Mouse (Mus musculus): ENCODE data around the gene Scamp4. TPM values are rescaled to one million over a fixed set of nuclear protein-coding genes. Genes with fewer than 3 reads are reported as not detected.

Scamp4 gene
- polyA plus RNA-seq (2012; rRNA removed): 63.2 and 63.9 TPM in 2 replicates

DNA sequence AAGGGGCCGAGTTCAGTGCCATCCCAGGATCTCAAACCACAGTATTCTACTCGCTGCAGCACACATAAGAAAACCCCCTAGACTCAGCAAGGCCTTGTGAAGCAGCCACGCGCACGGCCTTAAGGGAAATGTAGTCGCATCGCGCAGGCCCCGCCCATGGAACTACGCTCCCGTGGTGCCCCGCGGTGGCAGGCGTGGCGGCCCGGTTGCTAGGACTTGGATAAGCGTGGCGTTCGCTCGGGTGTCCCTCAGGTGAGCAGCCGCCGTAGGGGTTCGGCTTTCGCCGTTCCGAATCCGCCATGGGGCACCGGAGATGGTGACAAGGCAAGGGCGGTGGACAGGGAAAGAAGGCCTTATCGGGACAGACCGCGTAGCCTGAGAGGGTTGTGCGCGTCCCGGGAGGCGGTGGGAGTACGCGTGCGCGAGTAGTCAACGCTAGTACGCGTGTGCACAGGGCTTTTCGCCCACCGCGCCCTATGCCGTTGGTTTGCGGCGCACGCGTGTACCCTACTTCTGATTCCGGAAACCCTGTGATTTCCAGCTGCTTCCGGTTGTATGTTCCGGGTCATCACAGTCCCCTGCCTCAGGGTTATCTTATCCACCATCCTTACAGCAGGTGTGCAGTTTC lies at the start of gene Scamp4, which contains the start of gene Adat3:
Gene Scamp4, plus strand, starts transcription at position 175 of the 628 bp plus-strand sequence.
Gene Adat3, plus strand, starts transcription at position 183 of the 628 bp plus-strand sequence.
- TF ChIP-seq CTCF (IDR thresholded peaks at IDR 0.05; ENCODE audit: extremely low read depth, insufficient read depth, low read length) (no peak), POLR2A (IDR thresholded peaks at IDR 0.05; ENCODE audit: extremely low read depth, insufficient read depth, low read length) (peak; percentile 62)
- Histone ChIP-seq H3K4me1 (ENCODE audit: control insufficient read depth, insufficient read depth, low read length) (no peaks in the 10 kb centered on the region; the same call in 1 of the 2 replicates), H3K4me3 (ENCODE audit: insufficient read depth, low read length) (peak within 1 kb of the TSS; percentile 58), H3K27ac (ENCODE audit: insufficient read depth, low read length) (peak within 1 kb of the TSS; percentile 81)

DNA sequence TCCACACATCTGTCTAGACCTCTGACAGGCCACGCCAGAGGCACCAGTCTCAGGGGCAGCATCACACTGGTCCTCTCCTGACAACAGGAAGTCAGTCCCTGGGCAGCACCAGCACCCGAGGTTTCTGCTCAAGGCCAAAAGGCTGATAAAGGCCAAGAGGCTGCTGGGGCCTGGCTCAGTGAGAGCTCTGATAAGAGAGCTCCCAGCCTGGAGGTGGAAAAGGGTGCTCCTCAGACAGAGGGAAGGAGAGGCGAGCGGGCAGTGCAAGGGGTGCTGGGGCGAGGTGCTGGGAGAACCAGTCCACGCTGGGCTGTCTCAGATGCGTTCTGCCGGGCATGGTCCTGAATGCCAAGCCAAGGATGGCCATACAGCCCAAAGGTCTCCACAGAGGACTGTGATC lies 49.1 kb upstream of the Scamp4 start:
- TF ChIP-seq POLR2A (IDR thresholded peaks at IDR 0.05; ENCODE audit: extremely low read depth, insufficient read depth, low read length): no peak
- TF ChIP-seq CTCF (IDR thresholded peaks at IDR 0.05; ENCODE audit: extremely low read depth, insufficient read depth, low read length): no peak
- no peak overlapping the region for H3K27ac ChIP-seq (ENCODE audit: insufficient read depth, low read length)
- no peak overlapping the region for H3K4me3 ChIP-seq (ENCODE audit: insufficient read depth, low read length)
- no peaks in the 10 kb centered on the region; the same call in 1 of the 2 replicates for H3K4me1 ChIP-seq (ENCODE audit: control insufficient read depth, insufficient read depth, low read length)

DNA sequence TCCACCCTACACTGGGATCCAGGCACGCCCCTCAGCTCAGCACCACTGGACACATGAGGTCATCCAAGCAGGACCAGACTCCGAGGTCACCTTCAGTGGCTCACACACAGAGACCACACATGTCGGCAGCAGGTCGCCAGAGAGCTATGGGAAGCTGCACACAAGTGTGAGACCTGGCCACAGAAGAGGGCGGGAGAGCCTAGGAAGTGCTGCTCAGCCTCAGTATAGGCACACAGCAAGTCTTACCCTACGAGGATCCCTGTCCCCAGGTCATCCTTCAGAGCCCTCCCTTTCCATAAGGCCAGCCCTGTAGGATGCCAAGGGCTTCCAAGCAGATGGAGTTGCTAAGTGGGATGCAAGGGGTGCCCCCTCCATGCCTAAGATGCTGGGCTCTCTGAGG lies 48.7 kb upstream of the Scamp4 start:
- TF ChIP-seq POLR2A (IDR thresholded peaks at IDR 0.05; ENCODE audit: extremely low read depth, insufficient read depth, low read length) (no peak), CTCF (IDR thresholded peaks at IDR 0.05; ENCODE audit: extremely low read depth, insufficient read depth, low read length) (no peak)
- H3K4me1 ChIP-seq (ENCODE audit: control insufficient read depth, insufficient read depth, low read length): no peaks in the 10 kb centered on the region; the same call in 1 of the 2 replicates

DNA sequence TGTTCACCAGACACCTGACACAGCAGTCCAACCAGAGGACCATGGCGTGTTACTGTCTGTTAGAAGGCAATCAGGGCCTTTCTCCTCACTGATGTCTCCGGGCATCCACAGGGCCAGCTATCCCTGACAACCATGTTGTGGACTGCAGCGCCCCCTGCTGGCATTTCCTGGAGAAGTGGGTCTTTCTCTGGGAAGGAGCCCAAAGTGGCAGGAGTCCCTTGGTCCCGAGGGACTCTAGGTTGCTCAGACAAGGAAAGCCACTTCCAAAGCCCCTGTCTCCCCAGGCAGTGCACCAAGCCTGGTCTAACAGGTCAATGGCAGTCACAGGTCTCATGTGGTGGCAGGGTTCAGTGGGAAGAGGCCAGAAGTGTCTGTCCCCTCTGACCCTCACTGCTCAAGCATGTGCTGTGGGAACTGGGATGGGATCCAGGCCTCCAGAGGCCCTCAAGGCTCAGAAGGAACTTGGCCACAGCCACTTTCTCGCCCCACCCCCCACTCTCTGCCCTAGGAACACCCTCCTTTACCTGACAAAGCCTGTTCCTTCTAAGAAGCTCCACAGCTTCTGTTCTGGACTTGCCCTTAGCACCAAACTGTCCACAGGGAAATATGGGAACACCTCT lies 45.2 kb upstream of the Scamp4 start:
- H3K27ac ChIP-seq (ENCODE audit: insufficient read depth, low read length): no peak overlapping the region
- no peak overlapping the region for H3K4me3 ChIP-seq (ENCODE audit: insufficient read depth, low read length)
- peaks cover 4% of the 10 kb centered on the region for H3K4me1 ChIP-seq (ENCODE audit: control insufficient read depth, insufficient read depth, low read length)
- no peak for TF ChIP-seq POLR2A (IDR thresholded peaks at IDR 0.05; ENCODE audit: extremely low read depth, insufficient read depth, low read length)
- peak; percentile 69 for TF ChIP-seq CTCF (IDR thresholded peaks at IDR 0.05; ENCODE audit: extremely low read depth, insufficient read depth, low read length)

More for the DNA sequence above, 48.7 kb upstream of the Scamp4 start:
- Histone ChIP-seq H3K4me3 (ENCODE audit: insufficient read depth, low read length) (no peak overlapping the region), H3K27ac (ENCODE audit: insufficient read depth, low read length) (no peak overlapping the region)

DNA sequence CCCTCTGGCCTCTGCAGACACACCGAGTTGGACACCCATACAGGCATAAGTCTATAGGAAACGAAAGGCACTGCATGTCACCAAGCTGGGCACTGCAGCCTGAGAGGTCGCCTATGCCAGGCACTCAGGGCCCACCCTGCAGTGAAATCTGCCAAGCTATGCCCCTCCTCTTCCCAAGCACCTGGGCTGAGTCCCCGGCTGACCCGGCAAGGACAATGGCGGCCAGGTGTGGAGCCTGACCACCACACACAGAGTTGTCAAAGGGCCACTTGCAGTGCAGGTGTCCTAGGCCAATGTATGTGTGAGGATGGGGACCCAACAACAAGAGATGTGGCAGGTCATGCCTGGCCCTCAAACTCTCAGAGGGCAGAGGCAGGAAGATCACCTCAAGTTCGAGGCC lies 43.2 kb upstream of the Scamp4 start:
- no peak overlapping the region for H3K27ac ChIP-seq (ENCODE audit: insufficient read depth, low read length)
- TF ChIP-seq CTCF (IDR thresholded peaks at IDR 0.05; ENCODE audit: extremely low read depth, insufficient read depth, low read length): no peak
- no peak for TF ChIP-seq POLR2A (IDR thresholded peaks at IDR 0.05; ENCODE audit: extremely low read depth, insufficient read depth, low read length)
- peaks cover 4% of the 10 kb centered on the region for H3K4me1 ChIP-seq (ENCODE audit: control insufficient read depth, insufficient read depth, low read length)
- H3K4me3 ChIP-seq (ENCODE audit: insufficient read depth, low read length): no peak overlapping the region

DNA sequence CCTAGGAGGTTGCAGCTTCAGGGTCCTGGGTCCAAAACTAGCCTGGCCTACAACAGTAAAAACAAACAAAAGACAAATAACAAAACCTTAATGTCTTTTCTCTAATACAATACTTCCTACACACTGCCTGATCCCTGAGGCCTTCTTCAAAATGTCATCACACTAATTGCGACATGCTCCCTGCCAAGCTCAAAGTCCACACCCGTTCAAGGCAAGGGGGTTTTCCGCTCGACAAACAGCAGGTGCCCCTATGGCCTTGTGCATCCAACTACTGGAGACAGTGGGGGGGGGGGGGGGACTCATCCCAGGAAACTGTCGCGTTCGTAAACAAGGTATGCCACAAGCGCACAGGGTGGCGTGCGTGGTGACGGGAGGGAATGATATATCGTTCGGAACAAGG lies 42.1 kb upstream of the Scamp4 start:
- TF ChIP-seq POLR2A (IDR thresholded peaks at IDR 0.05; ENCODE audit: extremely low read depth, insufficient read depth, low read length): no peak
- no peak for TF ChIP-seq CTCF (IDR thresholded peaks at IDR 0.05; ENCODE audit: extremely low read depth, insufficient read depth, low read length)
- Histone ChIP-seq H3K27ac (ENCODE audit: insufficient read depth, low read length) (no peak overlapping the region), H3K4me3 (ENCODE audit: insufficient read depth, low read length) (peak overlapping the region; percentile 95), H3K4me1 (ENCODE audit: control insufficient read depth, insufficient read depth, low read length) (peaks cover 4% of the 10 kb centered on the region)

DNA sequence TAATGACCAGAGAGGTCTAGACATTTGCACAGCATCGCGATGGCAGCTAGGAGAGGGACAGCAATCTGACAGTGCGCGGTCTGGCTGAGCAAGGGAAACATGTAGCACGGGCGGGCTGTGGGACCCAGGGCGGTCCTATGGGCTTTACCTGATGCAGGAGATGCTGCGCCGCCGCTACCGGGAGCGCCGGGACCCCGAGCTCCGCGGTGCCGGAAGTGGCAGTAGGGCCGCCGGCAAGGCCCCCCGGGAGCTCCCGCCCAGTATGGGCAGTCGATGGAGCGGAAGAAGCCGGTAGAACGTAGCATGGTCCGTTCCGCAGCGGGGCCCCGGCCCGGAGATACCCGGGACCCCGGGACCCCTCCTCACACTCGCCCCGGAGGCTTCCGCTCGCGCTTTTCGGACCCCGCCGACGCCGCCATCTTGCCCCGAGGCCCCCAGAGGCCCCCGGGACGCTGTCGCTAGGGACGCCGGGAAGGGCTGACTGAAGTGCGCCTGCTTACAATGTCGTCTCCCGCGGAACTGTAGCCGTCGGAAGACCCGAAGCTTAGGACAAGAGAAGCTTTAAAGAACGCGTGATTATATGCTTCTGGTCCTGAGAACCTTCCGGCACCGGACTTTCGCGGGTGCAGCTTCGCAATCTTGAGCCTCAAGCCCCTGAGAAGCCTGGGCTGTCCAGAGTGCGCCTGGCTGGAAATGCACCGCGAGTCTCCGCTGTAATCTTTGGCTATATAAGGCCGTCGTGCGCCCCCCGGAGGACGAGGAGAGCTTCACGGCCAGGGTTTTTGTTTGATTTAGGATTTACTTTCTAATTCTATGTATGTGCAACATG lies 41.3 kb upstream of the Scamp4 start, which contains the start of gene Rexo1:
Gene Rexo1, minus strand, starts transcription at position 445 of the 829 bp plus-strand sequence.
- Histone ChIP-seq H3K4me3 (ENCODE audit: insufficient read depth, low read length) (peak within 1 kb of the TSS; percentile 95), H3K27ac (ENCODE audit: insufficient read depth, low read length) (peak within 1 kb of the TSS; percentile 83), H3K4me1 (ENCODE audit: control insufficient read depth, insufficient read depth, low read length) (peaks cover 4% of the 10 kb centered on the region)
- TF ChIP-seq CTCF (IDR thresholded peaks at IDR 0.05; ENCODE audit: extremely low read depth, insufficient read depth, low read length) (peak; percentile 65), POLR2A (IDR thresholded peaks at IDR 0.05; ENCODE audit: extremely low read depth, insufficient read depth, low read length) (peak; percentile 86)

DNA sequence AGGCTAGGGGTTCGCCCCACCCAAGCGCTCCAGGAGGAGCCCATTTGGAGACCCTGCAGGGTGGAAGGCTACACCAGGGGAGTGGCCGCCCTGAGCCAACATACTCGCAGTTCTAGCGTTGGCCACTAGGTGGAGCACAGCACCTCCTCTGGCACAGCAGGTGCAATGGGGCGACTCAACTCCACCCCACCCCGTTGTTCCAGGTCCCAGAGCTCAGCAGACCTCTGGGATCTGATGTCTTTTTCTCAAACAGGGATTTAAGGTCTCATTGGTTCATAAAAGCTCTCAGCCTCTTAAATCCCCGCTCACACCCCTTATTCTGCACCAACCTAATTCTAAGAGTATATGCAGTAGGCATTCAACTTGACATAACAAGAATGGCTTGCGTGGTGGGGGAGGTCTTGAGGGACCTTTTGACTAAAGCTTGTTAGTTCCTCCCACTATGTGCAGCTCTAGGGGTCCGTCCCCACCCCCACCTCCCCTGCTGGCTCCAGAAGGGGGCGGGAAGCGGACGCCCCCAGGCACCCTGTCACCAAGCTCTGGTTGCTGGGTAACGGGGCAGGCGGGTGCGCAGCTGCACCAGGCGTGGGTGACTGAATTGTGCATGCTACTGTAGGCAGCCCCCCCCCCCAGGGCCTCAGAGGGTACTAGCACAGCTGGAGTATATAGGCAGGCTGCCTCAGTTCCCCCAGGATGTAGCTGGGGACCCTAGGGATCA lies 36.1 kb upstream of the Scamp4 start:
- no peak overlapping the region for H3K4me3 ChIP-seq (ENCODE audit: insufficient read depth, low read length)
- TF ChIP-seq CTCF (IDR thresholded peaks at IDR 0.05; ENCODE audit: extremely low read depth, insufficient read depth, low read length) (peak; percentile 86), POLR2A (IDR thresholded peaks at IDR 0.05; ENCODE audit: extremely low read depth, insufficient read depth, low read length) (no peak; the same call in 1 of the 2 replicates)
- H3K4me1 ChIP-seq (ENCODE audit: control insufficient read depth, insufficient read depth, low read length): peaks cover 5% of the 10 kb centered on the region; the same call in 1 of the 2 replicates
- peak overlapping the region; percentile 91 for H3K27ac ChIP-seq (ENCODE audit: insufficient read depth, low read length)

DNA sequence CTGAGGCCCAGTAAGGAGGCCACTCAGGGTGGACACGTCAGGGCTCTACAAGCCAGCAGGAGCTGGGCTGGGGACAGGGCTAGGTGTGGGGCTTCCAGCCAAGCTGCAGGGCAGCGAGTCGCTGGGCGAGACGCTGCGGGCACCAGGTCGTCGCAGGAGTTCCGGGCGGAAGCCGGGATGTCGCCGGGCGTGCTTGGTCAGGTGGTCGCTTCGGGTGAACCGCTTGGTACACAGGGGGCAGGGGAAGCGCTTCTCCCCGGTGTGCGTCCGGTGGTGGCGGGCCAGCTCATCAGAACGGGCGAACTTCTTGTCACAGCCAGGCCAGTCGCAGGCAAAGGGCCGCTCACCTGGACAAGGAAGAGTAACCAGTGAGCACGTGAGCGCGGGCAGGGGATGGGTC lies 33.8 kb upstream of the Scamp4 start:
- no peak for TF ChIP-seq CTCF (IDR thresholded peaks at IDR 0.05; ENCODE audit: extremely low read depth, insufficient read depth, low read length)
- no peak for TF ChIP-seq POLR2A (IDR thresholded peaks at IDR 0.05; ENCODE audit: extremely low read depth, insufficient read depth, low read length)
- H3K27ac ChIP-seq (ENCODE audit: insufficient read depth, low read length): no peak overlapping the region
- H3K4me1 ChIP-seq (ENCODE audit: control insufficient read depth, insufficient read depth, low read length): peaks cover 11% of the 10 kb centered on the region; the same call in 1 of the 2 replicates
- H3K4me3 ChIP-seq (ENCODE audit: insufficient read depth, low read length): no peak overlapping the region

Measured in cortical plate, adult 2 months (tissue).